ENCODE assay signal across 8 mouse cellular contexts in genomic region chr11:46068756-46069407, GRCm38 (mm10). TPM values are rescaled to one million over a fixed set of nuclear protein-coding genes. Genes with fewer than 3 reads are reported as not detected.
DNase-seq lines count a peak whose midpoint lies in the region; ATAC-seq and TF ChIP-seq lines count a peak whose summit lies in the region.

No protein-coding gene starts in this region.

- no peak overlapping the region for H3K4me3 ChIP-seq in forebrain, embryonic 10.5 days
- no peak overlapping the region for H3K4me3 ChIP-seq in forebrain, embryonic 14.5 days (ENCODE audit: low read depth, low read length)
- no peak overlapping the region for H3K4me3 ChIP-seq in embryonic facial prominence, embryonic 12.5 days
- H3K4me3 ChIP-seq in limb, embryonic 14.5 days (replicated peaks; ENCODE audit: low read length) = no peak overlapping the region

- TF ChIP-seq POLR2A in limb, embryonic 14.5 days (IDR thresholded peaks at IDR 0.05; ENCODE audit: borderline replicate concordance, extremely low read depth, insufficient read depth, insufficient read length) = no peak

- intact Hi-C loops in left cerebral cortex, postnatal 14 days (cut with DNase I) = no loop called here

- 37% methylated on average over 12 of the region's 12 CpGs for WGBS in forebrain, embryonic 10.5 days
- WGBS in forebrain, embryonic 14.5 days = 28% methylated on average over 12 of the region's 12 CpGs
- WGBS in embryonic facial prominence, embryonic 12.5 days = 24% methylated on average over 12 of the region's 12 CpGs
- WGBS in limb, embryonic 14.5 days = 21% methylated on average over 12 of the region's 12 CpGs

- ATAC-seq in forebrain, embryonic 14.5 days = no peak
- no peak for ATAC-seq in embryonic facial prominence, embryonic 12.5 days (ENCODE audit: insufficient number of reproducible peaks, insufficient read depth, low FRiP score, low TSS enrichment)
- ATAC-seq in limb, embryonic 14.5 days (ENCODE audit: low FRiP score, low read depth) = 0 out of 2 replicates have a peak, but pooled peaks have one; percentile 7

- no peaks in the 10 kb centered on the region for H3K9me3 ChIP-seq in forebrain, embryonic 10.5 days
- H3K9me3 ChIP-seq in forebrain, embryonic 14.5 days (replicated peaks; ENCODE audit: control insufficient read depth, low read length) = no peaks in the 10 kb centered on the region
- no peaks in the 10 kb centered on the region for H3K9me3 ChIP-seq in embryonic facial prominence, embryonic 12.5 days
- no peaks in the 10 kb centered on the region for H3K9me3 ChIP-seq in limb, embryonic 14.5 days (ENCODE audit: control insufficient read depth, low read length)

- no peak overlapping the region for H3K9ac ChIP-seq in forebrain, embryonic 14.5 days (ENCODE audit: low read length)
- H3K9ac ChIP-seq in embryonic facial prominence, embryonic 12.5 days = no peak overlapping the region
- H3K9ac ChIP-seq in limb, embryonic 14.5 days (ENCODE audit: low read depth, low read length, severe bottlenecking) = no peak overlapping the region

- H3K4me1 ChIP-seq in forebrain, embryonic 10.5 days = peaks cover 60% of the 10 kb centered on the region
- peaks cover 10% of the 10 kb centered on the region; the same call in 1 of the 2 replicates for H3K4me1 ChIP-seq in forebrain, embryonic 14.5 days (ENCODE audit: control insufficient read depth, insufficient read depth, low read length)
- peaks cover 56% of the 10 kb centered on the region for H3K4me1 ChIP-seq in embryonic facial prominence, embryonic 12.5 days
- peaks cover 54% of the 10 kb centered on the region for H3K4me1 ChIP-seq in limb, embryonic 14.5 days (ENCODE audit: control insufficient read depth, insufficient read depth, low read length)

- H3K27me3 ChIP-seq in forebrain, embryonic 10.5 days (ENCODE audit: poor library complexity, severe bottlenecking) = no peaks in the 10 kb centered on the region
- no peaks in the 10 kb centered on the region for H3K27me3 ChIP-seq in forebrain, embryonic 14.5 days (replicated peaks; ENCODE audit: control insufficient read depth, insufficient read depth, low read length)
- H3K27me3 ChIP-seq in embryonic facial prominence, embryonic 12.5 days = no peaks in the 10 kb centered on the region
- no peaks in the 10 kb centered on the region for H3K27me3 ChIP-seq in limb, embryonic 14.5 days (ENCODE audit: control insufficient read depth, insufficient read depth, low read length)

- H3K4me2 ChIP-seq in forebrain, embryonic 14.5 days (ENCODE audit: low read length) = no peak overlapping the region
- peak overlapping the region; percentile 29 for H3K4me2 ChIP-seq in embryonic facial prominence, embryonic 12.5 days (replicated peaks)
- no peak overlapping the region for H3K4me2 ChIP-seq in limb, embryonic 14.5 days (replicated peaks; ENCODE audit: low read depth, low read length, severe bottlenecking)

- DNase-seq in forebrain, embryonic 10.5 days (ENCODE audit: extremely low spot score, low spot score) = no peak
- DNase-seq in forebrain, embryonic 14.5 days (ENCODE audit: low spot score) = no peak
- peak; percentile 72 for DNase-seq in heart, postnatal 4 days
- peak; percentile 66 for DNase-seq in limb, embryonic 14.5 days (ENCODE audit: low spot score)
- no peak for DNase-seq in frontal cortex, postnatal 10 days (ENCODE audit: low spot score in 2 of 2)
- DNase-seq in left cerebral cortex, postnatal 14 days (ENCODE audit: low spot score in 2 of 2) = no peak
- no peak for DNase-seq in right cerebral cortex, adult 2 months (ENCODE audit: low spot score in 2 of 2)

- H3K27ac ChIP-seq in forebrain, embryonic 10.5 days = peak overlapping the region; percentile 67; the same call in 1 of the 2 replicates
- H3K27ac ChIP-seq in forebrain, embryonic 14.5 days (ENCODE audit: low read depth, low read length) = no peak overlapping the region
- H3K27ac ChIP-seq in embryonic facial prominence, embryonic 12.5 days = peak overlapping the region; percentile 91
- H3K27ac ChIP-seq in limb, embryonic 14.5 days (replicated peaks; ENCODE audit: low read depth, low read length) = peak overlapping the region; percentile 93

- H3K36me3 ChIP-seq in forebrain, embryonic 10.5 days (replicated peaks) = no peaks in the 10 kb centered on the region; the same call in none of the 2 replicates
- H3K36me3 ChIP-seq in forebrain, embryonic 14.5 days (ENCODE audit: control insufficient read depth, insufficient read depth, low read length) = no peaks in the 10 kb centered on the region
- 0 out of 2 replicates have a peak, but pooled peaks cover 10% of the 10 kb centered on the region for H3K36me3 ChIP-seq in embryonic facial prominence, embryonic 12.5 days
- H3K36me3 ChIP-seq in limb, embryonic 14.5 days (ENCODE audit: control insufficient read depth, insufficient read depth, low read length) = peaks cover 18% of the 10 kb centered on the region

RNA-seq across cellular contexts. Expression of gene Adam19, which starts 13.1 kb away (rescaled TPM):
- 10.7 TPM in 2 replicates for polyA plus RNA-seq in forebrain, embryonic 10.5 days (2016; fragmentation: Nextera tagmentation; extraction: Ambion mirVana)
- polyA plus RNA-seq in forebrain, embryonic 14.5 days (2014; fragmentation: Nextera tagmentation; extraction: Ambion mirVana) = 4.5 and 6.2 TPM in 2 replicates
- 18.5 and 18.9 TPM in 2 replicates for polyA plus RNA-seq in embryonic facial prominence, embryonic 12.5 days (2016; fragmentation: Nextera tagmentation; extraction: Ambion mirVana)
- total RNA-seq in heart, postnatal 4 days (2021) = 100 to 1,000 TPM; 161 to 163 TPM
- 29.3 and 34.0 TPM in 2 replicates for polyA plus RNA-seq in limb, embryonic 14.5 days (2012; rRNA removed)
- 13.3 and 14.3 TPM in 2 replicates for polyA plus RNA-seq in limb, embryonic 14.5 days (2014; fragmentation: Nextera tagmentation; extraction: Ambion mirVana)
- 10 to 100 TPM; 29.0 to 32.3 TPM for total RNA-seq in left cerebral cortex, postnatal 14 days (2021)

RNA-seq across cellular contexts. Expression of gene Gm12166, which starts 16.8 kb away (rescaled TPM):
- 2.5 and 3.8 TPM in 2 replicates for polyA plus RNA-seq in forebrain, embryonic 10.5 days (2016; fragmentation: Nextera tagmentation; extraction: Ambion mirVana)
- 4.7 and 6.3 TPM in 2 replicates for polyA plus RNA-seq in forebrain, embryonic 14.5 days (2014; fragmentation: Nextera tagmentation; extraction: Ambion mirVana)
- 4.1 and 4.2 TPM in 2 replicates for polyA plus RNA-seq in embryonic facial prominence, embryonic 12.5 days (2016; fragmentation: Nextera tagmentation; extraction: Ambion mirVana)
- total RNA-seq in heart, postnatal 4 days (2021) = 1 to 10 TPM; 2.7 to 4.0 TPM
- 4.8 and 5.5 TPM in 2 replicates for polyA plus RNA-seq in limb, embryonic 14.5 days (2012; rRNA removed)
- 4.2 and 4.7 TPM in 2 replicates for polyA plus RNA-seq in limb, embryonic 14.5 days (2014; fragmentation: Nextera tagmentation; extraction: Ambion mirVana)
- 1 to 10 TPM; 1.8 to 2.6 TPM for total RNA-seq in left cerebral cortex, postnatal 14 days (2021)

Comparison
In these comparisons a context has a peak if more than half of its experiments do, and no peak if none do; other contexts are left out.
1. DNase-seq: peak in heart, postnatal 4 days (single experiment) and limb, embryonic 14.5 days (single experiment); none in forebrain, embryonic 10.5 days (single experiment), forebrain, embryonic 14.5 days (single experiment), frontal cortex, postnatal 10 days (0 of 2), left cerebral cortex, postnatal 14 days (0 of 2) and right cerebral cortex, adult 2 months (0 of 2).